Mouse (Mus musculus) megakaryocyte, embryonic 14.5 days (primary cell): ENCODE measurements around the gene Unc5c.

Experiments used
- FLI1 ChIP-seq: IDR thresholded peaks from 2 replicates; pipeline ENCODE4 v1.6.1; 2012; ENCODE audit warnings: low read length, inconsistent platforms, mixed read lengths
- GATA1 ChIP-seq: IDR thresholded peaks from 3 replicates; pipeline ENCODE4 v1.6.1; 2012; ENCODE audit warnings: mixed read lengths, low read length, inconsistent platforms, borderline replicate concordance

DNA sequence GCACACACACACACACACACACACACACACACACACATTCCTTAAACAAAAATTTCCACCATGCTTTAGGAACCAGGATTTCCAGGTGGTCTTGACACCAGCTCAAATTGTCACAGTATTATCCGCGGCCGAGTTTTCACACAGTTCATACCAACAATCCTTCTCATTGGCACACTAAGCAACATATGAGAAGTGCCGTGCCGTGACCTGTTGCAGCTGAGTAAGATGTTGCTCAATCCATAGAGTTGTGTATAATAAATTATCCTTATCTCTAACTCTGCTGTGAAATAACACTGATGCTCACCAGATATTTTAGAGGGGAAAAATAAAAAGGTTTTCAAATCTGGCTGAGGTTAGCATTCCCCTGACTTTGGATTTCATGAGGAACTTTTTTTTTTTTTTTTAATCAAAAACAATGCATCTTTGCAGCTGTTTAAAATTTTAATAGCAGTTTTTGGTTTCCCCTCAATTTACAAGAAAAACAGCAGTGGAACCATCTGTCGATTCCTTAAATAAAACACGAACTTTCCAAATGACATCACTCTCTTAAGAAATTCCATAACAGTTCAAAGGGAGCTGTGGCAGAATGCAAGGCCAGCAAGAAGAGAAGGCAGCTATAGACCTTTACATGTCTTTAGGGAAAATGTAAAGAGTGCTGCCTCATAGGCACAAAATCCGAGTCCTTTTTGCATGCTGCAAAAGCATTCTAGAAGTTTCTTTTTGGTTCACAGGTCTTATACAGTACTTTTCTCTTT lies 326.2 kb downstream of the Unc5c start:
- no peak for TF ChIP-seq FLI1
- no peak for TF ChIP-seq GATA1
